Mouse (Mus musculus) forebrain, embryonic 15.5 days (tissue): ENCODE data around the gene Rtkn. TPM values are rescaled to one million over a fixed set of nuclear protein-coding genes. Genes with fewer than 3 reads are reported as not detected.
A peak's percentile ranks its signal among the peaks of the same experiment; 100 is the strongest.

Experiments
- ATAC-seq: fragments of 200-750 bp; cut with Nextera tagmentation; replicated peaks from 2 replicates; pipeline ENCODE4 v1.8.0; 2017; ENCODE audit warnings: mild to moderate bottlenecking, moderate TSS enrichment, moderate library complexity
- H3K27ac ChIP-seq: fragments of 300-500 bp; sonication (generic); replicated peaks from 2 replicates; pipeline ENCODE4 v1.5.1; 2015; ENCODE audit warnings: mild to moderate bottlenecking, inconsistent platforms
- H3K27me3 ChIP-seq: fragments of 300-500 bp; sonication (generic); 2 replicates; pipeline ENCODE4 v1.6.1; 2015; ENCODE audit warnings: inconsistent platforms
- H3K36me3 ChIP-seq: fragments of 300-500 bp; sonication (generic); 2 replicates; pipeline ENCODE4 v1.6.1; 2015; ENCODE audit warnings: mild to moderate bottlenecking, inconsistent platforms
- H3K4me1 ChIP-seq: fragments of 300-500 bp; sonication (generic); 2 replicates; pipeline ENCODE4 v1.6.1; 2015; ENCODE audit warnings: inconsistent platforms
- H3K4me2 ChIP-seq: fragments of 300-500 bp; sonication (generic); replicated peaks from 2 replicates; pipeline ENCODE4 v1.6.1; 2015; ENCODE audit warnings: mild to moderate bottlenecking, inconsistent platforms
- H3K4me3 ChIP-seq: fragments of 300-500 bp; sonication (generic); 2 replicates; pipeline ENCODE4 v1.5.1; 2015; ENCODE audit warnings: mild to moderate bottlenecking, inconsistent platforms
- H3K9ac ChIP-seq: fragments of 300-500 bp; sonication (generic); replicated peaks from 2 replicates; pipeline ENCODE4 v1.6.1; 2015; ENCODE audit warnings: mild to moderate bottlenecking, inconsistent platforms
- H3K9me3 ChIP-seq: fragments of 300-500 bp; sonication (generic); 2 replicates; pipeline ENCODE4 v1.6.1; 2016; ENCODE audit warnings: inconsistent platforms
- WGBS: fragments of 180-500 bp; shearing (Covaris S2); methylation state at CpG from one replicate; pipeline ENCODE4 v1.1.7; 2015; ENCODE audit warnings: mixed read lengths; 5-methylcytosine and 5-hydroxymethylcytosine counted together
- polyA plus RNA-seq: library from polyadenylated mRNA; unstranded; fragments of >200 nt; fragmentation: Nextera tagmentation; extraction: Ambion mirVana; gene quantifications from 2 replicates; pipeline ENCODE4 v1.2.1, GENCODE M21; 2015

The Rtkn gene
- 6.1 and 7.0 TPM in 2 replicates for polyA plus RNA-seq

DNA sequence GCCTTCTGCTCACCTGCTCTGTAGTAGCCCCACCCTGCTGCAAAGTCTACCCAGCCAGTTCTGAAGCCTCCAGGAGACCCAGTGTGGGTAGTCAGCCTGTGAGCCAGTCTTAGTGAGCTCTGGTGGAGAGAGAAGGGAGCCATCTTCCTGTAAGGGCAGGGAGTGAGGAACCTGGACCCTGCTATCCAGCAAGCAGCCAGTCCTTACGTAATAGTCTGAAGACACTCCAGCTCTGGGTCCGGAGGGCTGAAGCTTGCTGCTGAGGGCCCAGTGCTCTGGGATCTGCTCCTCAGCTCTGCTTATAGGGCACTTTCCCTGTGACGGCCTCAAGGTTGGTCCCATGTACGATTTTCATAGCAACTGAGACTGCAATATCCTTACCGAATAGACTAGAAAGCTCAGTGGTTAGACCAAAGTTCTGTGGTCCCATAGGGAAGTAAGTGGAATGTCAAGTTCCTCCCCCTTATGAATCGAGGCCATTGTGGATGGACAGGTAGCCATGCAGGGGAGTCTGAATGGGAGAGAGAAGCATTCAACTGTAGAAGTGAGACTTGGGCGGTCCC is at the start of gene Rtkn:
TSS of gene Rtkn (plus strand) at position 513 of the 563 bp plus-strand sequence.
- Histone ChIP-seq H3K4me1 (peaks cover 20% of the 10 kb centered on the region), H3K9me3 (no peaks in the 10 kb centered on the region), H3K27me3 (peaks cover 5% of the 10 kb centered on the region; the same call in 1 of the 2 replicates), H3K36me3 (no peaks in the 10 kb centered on the region), H3K27ac (no peak within 1 kb of the TSS), H3K4me2 (peak within 1 kb of the TSS; percentile 9; the same call in 1 of the 2 replicates), H3K9ac (no peak within 1 kb of the TSS), H3K4me3 (0 out of 2 replicates have a peak within 1 kb of the TSS, but pooled peaks have one; percentile 6)
- 60% methylated on average over 7 of the region's 7 CpGs for WGBS
- ATAC-seq = no peak

DNA sequence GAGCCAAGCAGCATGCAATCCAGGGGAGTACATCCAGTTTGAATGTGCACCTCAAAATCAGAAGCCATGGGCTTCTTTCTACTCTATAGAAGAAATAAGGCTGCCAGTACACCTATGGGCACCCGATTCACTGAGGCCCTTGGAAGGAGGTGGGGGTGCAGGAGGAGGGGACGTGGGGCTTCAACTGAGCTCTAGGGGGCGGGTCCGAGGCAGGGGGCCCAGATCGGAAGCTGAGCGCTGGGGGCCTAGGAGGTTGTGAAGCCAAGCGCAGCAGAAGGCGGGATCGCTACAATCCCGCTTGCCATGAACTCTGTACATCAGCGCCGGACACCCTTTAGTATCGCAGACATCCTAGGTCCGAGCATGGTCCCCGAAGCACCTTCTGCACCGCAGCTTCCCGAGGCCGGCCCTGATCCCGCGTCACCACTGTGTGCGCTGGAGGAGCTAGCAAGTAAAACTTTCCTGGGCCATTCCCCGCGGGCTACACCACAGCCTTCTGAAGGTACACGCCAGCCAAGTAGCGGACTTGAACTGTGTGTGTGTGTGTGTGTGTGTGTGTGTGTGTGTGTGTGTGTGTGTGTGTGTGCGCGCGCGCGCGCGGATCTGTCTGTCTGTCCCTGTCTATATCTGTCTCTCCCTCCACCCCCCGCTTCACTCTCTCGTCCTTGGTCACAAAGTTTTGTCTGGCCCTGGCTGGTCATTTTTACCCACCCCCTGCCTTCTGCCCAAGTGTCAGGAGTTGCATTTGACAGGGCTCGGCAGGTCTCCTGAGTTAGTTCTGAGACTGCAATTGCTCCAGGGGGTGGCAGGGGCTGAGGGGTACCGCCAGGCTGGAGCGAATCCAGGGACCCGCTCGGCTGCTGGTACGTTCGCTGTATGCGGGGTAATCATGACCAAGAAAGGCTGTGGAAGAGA is 48.9 kb upstream of the Rtkn start, which contains the start of gene Lbx2:
TSS of gene Lbx2 (plus strand) at position 247 of the 915 bp plus-strand sequence.
- peaks cover 4% of the 10 kb centered on the region for H3K36me3 ChIP-seq
- 1% methylated on average over 42 of the region's 42 CpGs for WGBS
- peaks cover 7% of the 10 kb centered on the region for H3K4me1 ChIP-seq
- no peak within 1 kb of the TSS for H3K4me2 ChIP-seq
- no peak within 1 kb of the TSS for H3K4me3 ChIP-seq
- H3K27me3 ChIP-seq = peaks cover 86% of the 10 kb centered on the region
- H3K27ac ChIP-seq = no peak within 1 kb of the TSS
- no peaks in the 10 kb centered on the region for H3K9me3 ChIP-seq
- no peak for ATAC-seq
- H3K9ac ChIP-seq = no peak within 1 kb of the TSS

DNA sequence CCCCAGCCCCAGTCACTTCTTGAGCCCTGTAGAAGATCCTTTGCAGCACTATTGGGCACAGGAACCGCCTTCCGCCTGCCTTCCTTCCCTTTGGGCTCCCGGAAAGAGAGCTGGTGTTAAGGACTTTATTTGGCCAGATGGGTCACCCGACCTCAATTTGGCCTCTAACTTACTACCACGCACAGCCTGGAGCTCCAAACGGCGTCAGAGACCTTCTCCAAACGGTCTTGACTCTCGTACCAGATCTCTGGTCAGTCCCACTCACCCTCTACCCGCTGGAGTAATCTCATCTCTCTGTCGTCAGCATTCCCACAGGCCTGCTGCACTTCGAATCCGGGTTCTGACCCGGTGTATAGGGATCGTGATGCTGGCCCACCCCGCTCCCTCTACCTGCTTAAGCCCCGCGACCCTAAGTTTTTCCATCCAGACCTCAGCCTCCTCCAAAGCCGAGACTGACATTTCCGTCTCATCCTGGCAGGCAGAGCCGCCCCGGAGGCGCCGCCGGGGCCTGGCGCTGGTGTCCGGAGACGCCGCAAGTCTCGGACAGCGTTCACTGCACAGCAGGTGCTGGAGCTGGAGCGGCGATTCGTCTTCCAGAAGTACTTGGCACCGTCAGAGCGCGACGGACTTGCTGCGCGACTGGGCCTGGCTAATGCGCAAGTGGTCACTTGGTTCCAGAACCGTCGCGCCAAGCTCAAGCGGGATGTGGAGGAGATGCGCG is 47.9 kb upstream of the Rtkn start:
- H3K4me1 ChIP-seq = peaks cover 7% of the 10 kb centered on the region
- ATAC-seq = no peak
- H3K9me3 ChIP-seq = no peaks in the 10 kb centered on the region
- H3K27me3 ChIP-seq = peaks cover 82% of the 10 kb centered on the region
- H3K4me2 ChIP-seq = no peak overlapping the region; the same call in 1 of the 2 replicates
- H3K4me3 ChIP-seq = 0 out of 2 replicates have a peak overlapping the region, but pooled peaks have one; percentile 2
- H3K27ac ChIP-seq = no peak overlapping the region
- WGBS = 1% methylated on average over 47 of the region's 47 CpGs
- H3K36me3 ChIP-seq = no peaks in the 10 kb centered on the region
- no peak overlapping the region for H3K9ac ChIP-seq

DNA sequence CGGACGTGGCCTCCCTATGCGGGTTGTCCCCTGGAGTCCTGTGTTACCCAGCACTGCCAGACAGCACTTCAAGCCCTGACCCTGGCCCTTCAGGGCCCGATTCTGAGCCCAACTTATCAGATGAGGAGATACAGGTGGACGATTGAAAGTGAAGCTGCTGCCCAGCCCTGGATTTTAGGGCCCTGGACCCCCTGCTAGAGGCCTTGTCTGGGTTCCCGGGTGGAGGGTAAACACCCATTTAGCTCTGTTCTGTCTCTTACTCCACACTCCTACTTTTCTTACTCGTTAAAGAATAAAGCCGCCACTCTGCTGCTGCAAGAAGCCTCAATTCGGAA is 47.4 kb upstream of the Rtkn start:
- H3K36me3 ChIP-seq = no peaks in the 10 kb centered on the region
- H3K27me3 ChIP-seq = peaks cover 77% of the 10 kb centered on the region
- H3K9ac ChIP-seq = no peak overlapping the region
- 5% methylated on average over 9 of the region's 9 CpGs for WGBS
- no peak overlapping the region for H3K4me2 ChIP-seq
- no peak overlapping the region for H3K27ac ChIP-seq
- ATAC-seq = no peak
- no peaks in the 10 kb centered on the region for H3K9me3 ChIP-seq
- H3K4me3 ChIP-seq = no peak overlapping the region
- peaks cover 7% of the 10 kb centered on the region for H3K4me1 ChIP-seq

DNA sequence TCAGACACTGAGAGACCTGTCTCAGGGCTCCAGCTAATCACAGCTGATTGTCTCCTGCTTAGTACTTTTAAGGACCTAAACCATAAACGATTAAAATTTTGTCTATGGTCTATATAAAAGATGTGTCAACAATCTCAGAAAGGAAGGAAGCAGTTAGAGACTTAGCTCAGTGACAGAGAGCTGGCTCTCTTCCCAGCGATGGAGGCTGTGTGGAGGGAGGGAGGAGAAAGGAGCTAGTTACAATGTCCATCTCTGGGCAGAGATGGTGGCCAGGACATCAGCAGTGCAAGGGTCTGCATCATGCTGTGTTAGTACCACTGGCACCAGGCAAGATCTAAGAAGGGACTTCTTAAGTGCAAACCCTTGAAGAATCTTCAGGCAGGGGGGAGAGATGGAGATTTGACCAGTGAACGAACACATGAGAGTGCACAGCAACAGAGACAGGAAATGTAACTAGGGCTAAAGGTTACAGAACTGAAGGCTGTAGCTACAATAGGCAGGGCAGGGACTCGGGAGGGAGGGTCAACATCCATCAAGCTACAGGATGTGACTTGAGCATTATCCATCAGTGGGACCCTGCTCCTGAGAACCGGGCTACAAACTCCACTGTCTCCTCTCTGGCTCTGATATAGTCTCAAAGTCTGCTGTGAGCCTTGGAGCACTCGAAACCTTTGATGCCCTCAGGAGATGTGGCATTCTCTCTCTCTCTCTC is 42.7 kb upstream of the Rtkn start:
- H3K9ac ChIP-seq = no peak overlapping the region
- no peak overlapping the region for H3K27ac ChIP-seq
- H3K4me3 ChIP-seq = no peak overlapping the region
- WGBS = 56% methylated on average over 6 of the region's 6 CpGs
- H3K4me2 ChIP-seq = no peak overlapping the region
- peaks cover 1% of the 10 kb centered on the region; the same call in 1 of the 2 replicates for H3K4me1 ChIP-seq
- H3K27me3 ChIP-seq = peaks cover 37% of the 10 kb centered on the region
- no peak for ATAC-seq
- no peaks in the 10 kb centered on the region for H3K9me3 ChIP-seq
- no peaks in the 10 kb centered on the region for H3K36me3 ChIP-seq

DNA sequence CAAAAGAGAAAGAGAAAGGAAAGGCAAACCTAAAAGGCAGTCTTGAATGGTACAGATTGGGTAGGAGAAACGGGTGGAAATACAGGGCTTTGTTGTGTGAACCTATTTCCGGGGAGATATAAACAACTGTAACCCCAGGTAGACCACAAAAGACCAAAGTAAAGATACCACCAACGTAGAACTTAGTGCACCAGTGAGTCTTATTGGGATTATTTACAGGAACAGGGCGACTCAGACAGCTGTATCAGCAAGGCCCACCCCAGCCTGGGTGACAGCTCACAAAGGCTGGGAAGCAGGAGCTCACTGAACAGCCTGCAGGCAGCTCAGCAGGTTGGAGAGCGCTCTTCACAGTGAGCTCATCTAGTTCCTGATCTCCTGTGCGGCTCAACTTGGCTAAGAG is 39.3 kb upstream of the Rtkn start:
- Histone ChIP-seq H3K4me1 (peaks cover 3% of the 10 kb centered on the region), H3K9me3 (no peaks in the 10 kb centered on the region), H3K27me3 (peaks cover 8% of the 10 kb centered on the region; the same call in 1 of the 2 replicates), H3K9ac (no peak overlapping the region), H3K36me3 (no peaks in the 10 kb centered on the region), H3K27ac (no peak overlapping the region), H3K4me2 (no peak overlapping the region), H3K4me3 (no peak overlapping the region)
- no peak for ATAC-seq
- 43% methylated on average over 6 of the region's 6 CpGs for WGBS

DNA sequence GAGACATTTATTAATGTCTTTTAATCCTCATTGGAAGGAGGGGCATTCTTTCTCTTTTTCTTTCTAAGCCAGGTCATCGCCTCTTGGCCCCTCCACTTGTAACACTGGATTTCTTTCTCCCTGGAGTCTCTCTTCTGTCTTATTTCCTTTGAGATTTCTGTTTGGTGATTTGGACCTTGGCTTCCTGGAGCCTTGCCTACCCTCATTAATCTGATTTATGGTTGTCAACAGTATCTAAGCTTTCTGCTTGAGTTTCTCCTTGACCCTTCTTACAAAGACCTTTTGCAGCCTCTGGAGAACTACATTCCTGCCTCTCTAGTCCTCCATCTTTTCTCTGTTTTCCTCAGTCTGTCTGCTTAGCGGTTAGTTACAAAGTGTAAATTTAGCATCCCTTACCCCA is 36.9 kb upstream of the Rtkn start:
- Histone ChIP-seq H3K4me3 (no peak overlapping the region), H3K9ac (no peak overlapping the region), H3K27ac (no peak overlapping the region), H3K9me3 (no peaks in the 10 kb centered on the region), H3K4me2 (no peak overlapping the region), H3K27me3 (peaks cover 8% of the 10 kb centered on the region; the same call in 1 of the 2 replicates), H3K36me3 (no peaks in the 10 kb centered on the region), H3K4me1 (peaks cover 22% of the 10 kb centered on the region)
- WGBS = 85% methylated on average over 2 of the region's 2 CpGs
- ATAC-seq = no peak

DNA sequence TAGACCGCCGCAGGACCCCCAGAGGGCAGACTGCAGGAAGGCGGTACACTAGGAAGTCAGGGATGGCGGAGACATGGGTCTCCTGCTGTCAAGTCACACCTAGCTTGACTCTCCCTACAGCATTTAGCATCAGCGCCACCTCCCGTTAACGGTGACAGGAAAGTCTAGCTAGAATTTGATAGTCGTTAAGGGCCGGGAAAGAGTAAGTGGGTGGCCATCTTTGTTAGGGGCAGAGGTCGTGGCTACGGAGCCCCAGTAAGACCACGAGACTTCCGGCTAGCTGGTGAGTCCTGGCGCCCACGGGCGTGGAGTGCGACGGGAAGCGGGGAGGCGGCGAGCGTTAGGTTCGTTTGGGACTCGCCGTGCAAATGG is 34.0 kb upstream of the Rtkn start, which contains the start of the genes Ccdc142 and Gm42688:
TSS of gene Ccdc142 (plus strand) at position 286 of the 372 bp plus-strand sequence.
TSS of gene Gm42688 (plus strand) at position 302 of the 372 bp plus-strand sequence.
- Histone ChIP-seq H3K36me3 (no peaks in the 10 kb centered on the region), H3K9me3 (no peaks in the 10 kb centered on the region), H3K27me3 (peaks cover 3% of the 10 kb centered on the region; the same call in 1 of the 2 replicates), H3K4me1 (peaks cover 26% of the 10 kb centered on the region), H3K4me2 (peak within 1 kb of the TSS; percentile 100), H3K9ac (peak within 1 kb of the TSS; percentile 84), H3K27ac (peak within 1 kb of the TSS; percentile 82), H3K4me3 (peak within 1 kb of the TSS; percentile 84)
- WGBS = under 1% methylated on average over 25 of the region's 25 CpGs
- ATAC-seq = peak; percentile 81

DNA sequence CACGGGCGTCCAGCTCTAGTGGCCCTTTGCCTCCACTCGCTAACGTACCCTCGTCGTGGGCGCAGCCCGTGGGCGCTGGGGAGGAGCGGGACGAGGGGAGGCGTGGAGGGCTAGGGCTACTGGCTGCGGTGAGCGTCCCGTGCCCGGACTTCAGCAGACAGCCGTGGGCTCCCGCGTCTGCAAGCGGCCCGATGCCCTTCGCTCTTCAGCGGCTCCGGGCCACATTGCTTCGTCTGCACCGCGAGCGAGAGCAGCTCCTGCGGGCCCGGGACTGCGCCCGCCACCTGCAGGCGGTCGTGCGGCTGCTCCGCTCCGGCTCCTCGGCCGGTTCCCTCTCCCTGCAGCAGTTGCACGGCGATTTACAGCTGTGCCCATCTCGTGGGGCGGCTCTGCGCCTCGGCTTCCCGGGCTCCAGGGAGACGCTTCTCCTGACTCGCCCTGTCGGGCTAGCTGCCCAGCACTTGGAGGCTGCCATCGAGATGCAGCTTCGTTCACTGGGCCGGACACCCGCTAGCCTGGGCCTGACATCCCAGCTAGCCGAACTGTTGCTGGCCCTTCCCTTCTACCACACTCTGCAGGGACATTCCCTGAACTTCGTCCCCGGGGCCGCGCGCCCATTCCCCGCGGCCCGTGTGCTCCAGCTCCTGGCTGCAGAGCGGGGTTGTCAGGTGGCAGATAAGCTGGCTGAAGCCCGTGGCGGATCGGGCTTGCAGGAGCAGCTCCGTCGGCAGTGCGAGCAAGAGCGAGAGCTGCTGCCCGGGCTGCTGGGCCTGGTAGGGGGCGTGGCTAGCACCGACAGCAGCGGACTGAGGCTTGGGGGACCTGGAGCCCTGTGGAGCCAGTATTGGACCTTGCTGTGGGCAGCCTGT is 33.3 kb upstream of the Rtkn start:
- no peaks in the 10 kb centered on the region for H3K9me3 ChIP-seq
- H3K27ac ChIP-seq = peak overlapping the region; percentile 82
- H3K4me2 ChIP-seq = peak overlapping the region; percentile 100
- H3K4me3 ChIP-seq = peak overlapping the region; percentile 84
- peak overlapping the region; percentile 84 for H3K9ac ChIP-seq
- ATAC-seq = peak; percentile 76
- WGBS = under 1% methylated on average over 74 of the region's 74 CpGs
- H3K4me1 ChIP-seq = peaks cover 26% of the 10 kb centered on the region
- H3K36me3 ChIP-seq = no peaks in the 10 kb centered on the region
- H3K27me3 ChIP-seq = peaks cover 3% of the 10 kb centered on the region; the same call in 1 of the 2 replicates

DNA sequence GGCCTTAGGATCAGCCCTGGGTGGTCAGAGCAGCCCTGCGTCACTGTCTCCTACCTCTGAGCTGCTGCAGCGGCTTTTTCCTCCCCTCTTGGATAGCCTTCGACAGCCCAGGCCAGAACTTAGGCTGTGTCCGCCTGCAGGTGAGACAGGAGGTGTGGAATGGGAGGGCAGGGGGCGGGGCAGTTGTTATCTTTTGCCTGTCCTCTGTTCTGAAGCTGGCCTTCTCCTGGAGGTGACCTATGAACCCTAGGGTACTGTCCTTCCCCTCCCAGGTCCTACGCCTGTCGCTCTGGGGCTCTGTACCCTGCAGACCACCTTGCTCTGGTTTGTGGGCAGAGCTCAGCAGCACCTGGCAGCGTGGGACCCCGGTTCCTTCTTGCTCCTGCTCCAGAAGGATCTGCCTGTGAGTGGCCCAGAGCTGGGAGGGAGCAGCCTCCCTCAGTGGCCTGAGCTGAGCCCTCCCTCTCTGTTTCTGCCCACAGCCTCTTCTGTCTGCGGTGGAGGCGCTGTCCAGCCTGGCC is 32.1 kb upstream of the Rtkn start:
- Histone ChIP-seq H3K27ac (0 out of 2 replicates have a peak overlapping the region, but pooled peaks have one; percentile 0), H3K4me1 (peaks cover 32% of the 10 kb centered on the region), H3K27me3 (no peaks in the 10 kb centered on the region), H3K9ac (peak overlapping the region; percentile 84; the same call in 1 of the 2 replicates), H3K36me3 (no peaks in the 10 kb centered on the region), H3K4me3 (peak overlapping the region; percentile 84; the same call in 1 of the 2 replicates), H3K9me3 (no peaks in the 10 kb centered on the region), H3K4me2 (peak overlapping the region; percentile 100)
- ATAC-seq = no peak
- 49% methylated on average over 11 of the region's 11 CpGs for WGBS
